Mouse (Mus musculus) MEL (cell line): ENCODE measurements around the gene Gramd4. TPM values are rescaled to one million over a fixed set of nuclear protein-coding genes. Genes with fewer than 3 reads are reported as not detected.
"Not testable (repeated sequence)": the region's sequence is repeated elsewhere in the genome, so short reads cannot be mapped to it uniquely, and the experiment has no call there.

Source experiments
- DNase-seq: peaks from one replicate; pipeline ENCODE4 v3.0.0; 2011; ENCODE audit warnings: low read depth, low spot score
- H3K27ac ChIP-seq: 2 replicates; pipeline ENCODE4 v1.5.1; 2012; ENCODE audit warnings: low read depth, mild to moderate bottlenecking, control low read depth, low read length, moderate library complexity; ENCODE audit not compliant: control insufficient read depth
- H3K27me3 ChIP-seq, 2 experiments: fragments of 150-350 bp in 1 of 2; sonication (generic) in 1 of 2; 2 replicates each; pipeline ENCODE4 v1.6.1; 2012; ENCODE audit warnings: low read length in 2 of 2, mild to moderate bottlenecking in 2 of 2, improper control_type of control experiment in 1 of 2, moderate library complexity in 1 of 2; ENCODE audit not compliant: insufficient read depth in 2 of 2, control insufficient read depth in 1 of 2
- H3K36me3 ChIP-seq, 2 experiments: 2 replicates each; pipeline ENCODE4 v1.6.1; 2012 to 2014; ENCODE audit warnings: low read length in 2 of 2, improper control_type of control experiment in 1 of 2, inconsistent platforms in 1 of 2, mild to moderate bottlenecking in 1 of 2; ENCODE audit not compliant: insufficient read depth in 2 of 2, control insufficient read depth in 1 of 2
- H3K4me1 ChIP-seq, 2 experiments: fragments of 150-350 bp in 1 of 2; sonication (generic) in 1 of 2; 2 replicates each; pipeline ENCODE4 v1.6.1; 2012; ENCODE audit warnings: low read length in 2 of 2, improper control_type of control experiment in 1 of 2, mild to moderate bottlenecking in 1 of 2; ENCODE audit not compliant: insufficient read depth in 2 of 2, control insufficient read depth in 1 of 2
- H3K4me3 ChIP-seq, 2 experiments: fragments of 150-350 bp in 1 of 2; sonication (generic) in 1 of 2; 2 replicates each; pipeline ENCODE4 v1.5.1; 2012; ENCODE audit warnings: low read depth in 2 of 2, low read length in 2 of 2, mild to moderate bottlenecking in 2 of 2, moderate library complexity in 2 of 2, control low read depth in 1 of 2, improper control_type of control experiment in 1 of 2; ENCODE audit not compliant: control insufficient read depth in 1 of 2, insufficient read depth in 1 of 2
- H3K79me2 ChIP-seq: 2 replicates; pipeline ENCODE4 v1.6.1; 2012; ENCODE audit warnings: mild to moderate bottlenecking, low read length, moderate library complexity; ENCODE audit not compliant: control insufficient read depth, poor library complexity, insufficient read depth
- H3K9ac ChIP-seq: 2 replicates; pipeline ENCODE4 v1.6.1; 2012; ENCODE audit warnings: low read depth, mild to moderate bottlenecking, control low read depth, low read length, moderate library complexity; ENCODE audit not compliant: control insufficient read depth, poor library complexity, severe bottlenecking
- H3K9me3 ChIP-seq: fragments of 150-350 bp; sonication (generic); replicated peaks from 2 replicates; pipeline ENCODE4 v1.6.1; 2012; ENCODE audit warnings: mild to moderate bottlenecking, low read length, improper control_type of control experiment, moderate library complexity; ENCODE audit not compliant: insufficient read depth
- ELF1 ChIP-seq: IDR thresholded peaks from 2 replicates; pipeline ENCODE4 v1.6.1; 2014; ENCODE audit warnings: low read depth, mild to moderate bottlenecking, inconsistent platforms, low read length, improper control_type of control experiment, moderate library complexity
- ETS1 ChIP-seq: IDR thresholded peaks from 2 replicates; pipeline ENCODE4 v1.6.1; 2012; ENCODE audit warnings: low read depth, mild to moderate bottlenecking, inconsistent platforms, low read length, improper control_type of control experiment, moderate library complexity
- KAT2A ChIP-seq: conservative IDR thresholded peaks from 2 replicates; pipeline ENCODE4 v1.6.1; 2012; ENCODE audit warnings: low read depth, low read length, improper control_type of control experiment, inconsistent platforms
- MAX ChIP-seq: IDR thresholded peaks from 2 replicates; pipeline ENCODE4 v1.6.1; 2011; ENCODE audit warnings: low read length, improper control_type of control experiment
- MYB ChIP-seq: IDR thresholded peaks from 2 replicates; pipeline ENCODE4 v1.6.1; 2011; ENCODE audit warnings: mild to moderate bottlenecking, low read depth, low read length, improper control_type of control experiment
- MYC ChIP-seq: IDR thresholded peaks from 2 replicates; pipeline ENCODE4 v1.6.1; 2011; ENCODE audit warnings: low read depth, mild to moderate bottlenecking, low read length, improper control_type of control experiment, moderate library complexity
- NELFE ChIP-seq: IDR thresholded peaks from 2 replicates; pipeline ENCODE4 v1.6.1; 2011; ENCODE audit warnings: low read depth, low read length, improper control_type of control experiment
- POLR2A ChIP-seq, 2 experiments: IDR thresholded peaks; 2 replicates each; pipeline ENCODE4 v1.6.1; 2011 to 2012; ENCODE audit warnings: low read length in 2 of 2, mild to moderate bottlenecking in 2 of 2, control low read depth in 1 of 2, improper control_type of control experiment in 1 of 2, low read depth in 1 of 2, moderate library complexity in 1 of 2; ENCODE audit not compliant: control insufficient read depth in 1 of 2, insufficient read depth in 1 of 2, poor library complexity in 1 of 2
- UBTF ChIP-seq: IDR thresholded peaks from 2 replicates; pipeline ENCODE4 v1.6.1; 2012; ENCODE audit warnings: low read depth, mild to moderate bottlenecking, inconsistent platforms, low read length, improper control_type of control experiment, moderate library complexity, borderline replicate concordance; ENCODE audit not compliant: insufficient read depth
- USF1 ChIP-seq: IDR thresholded peaks from 2 replicates; pipeline ENCODE4 v1.6.1; 2014; ENCODE audit warnings: low read depth, mild to moderate bottlenecking, inconsistent platforms, low read length, improper control_type of control experiment, moderate library complexity
- USF2 ChIP-seq, 2 experiments: IDR thresholded peaks; 2 replicates each; pipeline ENCODE4 v1.6.1; 2011 to 2012; ENCODE audit warnings: improper control_type of control experiment in 2 of 2, low read length in 2 of 2, borderline replicate concordance in 1 of 2, inconsistent platforms in 1 of 2, low read depth in 1 of 2, mild to moderate bottlenecking in 1 of 2; ENCODE audit not compliant: insufficient read depth in 1 of 2
- polyA plus RNA-seq, 2 experiments: library from polyadenylated mRNA; stranded (reverse) in 1 of 2; unstranded in 1 of 2; fragments of >175 nt in 1 of 2; fragments of >200 nt in 1 of 2; gene quantifications; 2 replicates each; pipeline versions ENCODE4 v1.2.1 to v1.2.4; 2012; ENCODE audit warnings: low replicate concordance in 2 of 2, low read depth in 1 of 2; ENCODE audit not compliant: insufficient read length in 2 of 2, insufficient read depth in 1 of 2, missing spikeins in 1 of 2
- total RNA-seq: library from RNA; depleted of rRNA; stranded (reverse); fragments of 300-350 nt; gene quantifications from 2 replicates; pipeline ENCODE4 v1.2.3, GENCODE M21; 2012

Gene Gramd4
- total and polyA plus RNA-seq, 3 experiments = 35.2 to 43.1 (median 38.0) TPM

DNA sequence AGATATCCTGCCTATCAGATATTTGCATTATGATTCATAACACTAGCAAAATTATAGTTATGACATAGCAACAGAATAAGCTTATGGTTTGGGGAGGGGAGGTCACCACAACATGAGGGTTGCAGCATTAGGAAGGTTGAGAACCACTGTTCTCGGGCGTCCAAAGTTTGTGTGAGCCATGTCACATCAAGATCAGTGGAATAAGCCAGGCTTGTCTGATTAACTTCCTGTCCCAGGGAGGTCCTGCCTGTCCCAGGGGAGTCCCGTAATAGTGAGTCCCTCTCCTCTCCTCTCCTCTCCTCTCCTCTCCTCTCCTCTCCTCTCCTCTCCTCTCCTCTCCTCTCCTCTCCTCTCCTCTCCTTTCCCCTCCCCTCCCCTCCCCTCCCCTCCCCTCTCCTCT lies 2.6 kb upstream of the Gramd4 start:
- not testable (repeated sequence) for H3K9ac ChIP-seq, H3K9me3 ChIP-seq, H3K4me3 ChIP-seq

DNA sequence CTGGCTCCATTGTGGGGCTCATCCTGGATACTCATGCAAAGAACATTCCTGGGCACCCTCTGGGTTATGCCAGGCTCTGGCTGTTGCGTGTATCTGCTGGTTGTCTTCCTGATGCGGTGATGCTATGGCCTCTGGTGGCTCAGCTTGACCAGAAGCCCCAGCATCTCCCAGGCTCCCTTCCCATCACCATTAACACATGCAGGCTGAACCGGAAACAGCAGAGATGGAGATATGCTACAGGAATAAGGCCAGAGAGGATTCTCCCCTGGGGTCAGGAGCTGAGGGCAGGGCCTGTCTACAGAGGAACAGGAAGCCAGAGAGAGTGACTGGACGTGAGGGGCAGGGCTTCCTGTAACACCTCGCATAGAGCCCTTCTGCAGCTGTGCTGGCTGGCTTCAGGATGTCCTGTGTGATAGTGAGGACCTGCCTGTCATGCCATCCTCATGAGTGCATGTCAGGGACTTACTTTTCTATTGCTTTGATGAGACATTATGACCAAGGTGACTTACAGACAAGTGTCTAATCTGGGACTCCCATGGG lies 1.2 kb upstream of the Gramd4 start:
- Histone ChIP-seq H3K9ac (no peak overlapping the region), H3K79me2 (peaks cover 25% of the 10 kb centered on the region), H3K9me3 (no peaks in the 10 kb centered on the region), H3K4me1 (peaks cover 8 to 30% of the 10 kb centered on the region in 2 experiments), H3K27me3 (no peaks in the 10 kb centered on the region), H3K27ac (no peak overlapping the region), H3K36me3 (peaks cover 0 to 15% of the 10 kb centered on the region in 2 experiments; a peak in 2 of 4 replicates), H3K4me3 (no peak overlapping the region)
- TF ChIP-seq MYB = no peak
- no peak for TF ChIP-seq UBTF
- no peak for TF ChIP-seq USF2 (IDR thresholded peaks at IDR 0.05; ENCODE audit: borderline replicate concordance in 1 of 2, insufficient read depth in 1 of 2, low read depth in 1 of 2, low read length in 2 of 2)
- no peak for TF ChIP-seq USF1
- TF ChIP-seq KAT2A = no peak
- TF ChIP-seq POLR2A (IDR thresholded peaks at IDR 0.05; ENCODE audit: control insufficient read depth in 1 of 2, insufficient read depth in 1 of 2, low read depth in 1 of 2, low read length in 2 of 2, poor library complexity in 1 of 2) = no peak
- TF ChIP-seq MAX = no peak
- TF ChIP-seq ETS1 = no peak
- no peak for TF ChIP-seq MYC
- no peak for TF ChIP-seq NELFE
- no peak for TF ChIP-seq ELF1
- DNase-seq = peak; percentile 23

More for the DNA sequence above, 2.6 kb upstream of the Gramd4 start:
- H3K27me3 ChIP-seq, DNase-seq, H3K36me3 ChIP-seq, H3K27ac ChIP-seq: not testable (repeated sequence)
- Histone ChIP-seq H3K4me1 (peaks cover 6 to 22% of the 10 kb centered on the region in 2 experiments; a peak in 2 of 4 replicates), H3K79me2 (peaks cover 11% of the 10 kb centered on the region)

DNA sequence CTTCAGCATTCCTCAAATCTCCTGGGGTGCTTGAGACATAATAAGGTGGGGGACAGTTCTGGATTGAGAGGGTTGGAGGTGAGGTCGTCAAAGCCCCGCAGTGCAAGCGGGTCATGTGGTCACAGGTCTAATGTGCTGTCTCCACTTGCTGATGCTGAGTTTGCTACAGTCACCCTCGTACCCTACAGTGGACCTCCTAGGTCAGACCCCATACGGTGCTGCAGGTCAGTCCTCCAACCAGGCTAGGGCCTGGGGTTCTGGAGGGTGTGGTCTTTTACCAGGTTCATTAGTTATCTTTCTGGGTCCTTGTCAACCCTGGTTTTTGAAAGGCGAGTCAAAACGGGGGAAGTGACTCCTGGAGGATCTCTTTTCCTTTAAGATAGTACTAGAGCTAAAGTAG lies 413 bp downstream of the Gramd4 start:
- DNase-seq = no peak
- Histone ChIP-seq H3K79me2 (peaks cover 40% of the 10 kb centered on the region), H3K27me3 (no peaks in the 10 kb centered on the region), H3K9ac (peak overlapping the region; percentile 74), H3K4me1 (peaks cover 4 to 32% of the 10 kb centered on the region in 2 experiments), H3K27ac (peak overlapping the region; percentile 48), H3K9me3 (no peaks in the 10 kb centered on the region), H3K36me3 (peaks cover 0 to 22% of the 10 kb centered on the region in 2 experiments; a peak in 2 of 4 replicates), H3K4me3 (peak overlapping the region; percentile 56 to 68)
- TF ChIP-seq MAX (no peak), MYC (no peak), USF1 (peak; percentile 25; the same call in 1 of the 2 replicates), UBTF (no peak)
